Mouse (Mus musculus): ENCODE results near the gene Apol11b. TPM values are rescaled to one million over a fixed set of nuclear protein-coding genes. Genes with fewer than 3 reads are reported as not detected.

The Apol11b gene
- total RNA-seq, 2 experiments from 2014 or later = 0.18 TPM; not detected in 1

Other genes starting within 250 kb of the Apol11b start
- under 1 TPM; 0.32 to 0.42 TPM for gene Apol7a, start 244.2 kb downstream of the Apol11b start, total RNA-seq (2021)
- gene Apol9a, start 232.2 kb downstream of the Apol11b start, total RNA-seq (2021) = under 1 TPM in 1 of 2 experiments, not detected in 1; 0.83 TPM
- gene Apol7b, start 195.8 kb downstream of the Apol11b start, total RNA-seq (2021) = not detected
- not detected for gene Apol10a, start 166.2 kb downstream of the Apol11b start, total RNA-seq (2021)
- not detected for gene Apol11a, start 135.0 kb downstream of the Apol11b start, total RNA-seq (2021)
- not detected for gene Apol7c, start 110.0 kb downstream of the Apol11b start, total RNA-seq (2021)
- not detected for gene 1700025B11Rik, start 81.4 kb downstream of the Apol11b start, total RNA-seq (2021)
- under 1 TPM in 1 of 2 experiments, not detected in 1; 0.16 TPM for gene Apol10b, start 47.2 kb downstream of the Apol11b start, total RNA-seq (2021)
- not detected for gene Gm36245, start 44.0 kb downstream of the Apol11b start, total RNA-seq (2021)
- gene Apol7e, start 55.6 kb upstream of the Apol11b start, total RNA-seq (2021) = not detected
- gene Apol9b, start 85.8 kb upstream of the Apol11b start, total RNA-seq (2021) = not detected
- 1 to 10 TPM; 1.4 to 1.8 TPM for gene Apol8, start 113.7 kb upstream of the Apol11b start, total RNA-seq (2021)
- 10 to 100 TPM; 65.2 to 75.2 TPM for gene Myh9, start 198.9 kb upstream of the Apol11b start, total RNA-seq (2021)